Comparison of ENCODE assay signal across 28 mouse cellular contexts in genomic region chr10:66978215-66978614, GRCm38 (mm10).
"Had no signal": no experiment of that assay in that cellular context is flagged by ENCODE, and none has a peak within 500 bp of the region (broad histone marks: within the 10 kb centered on the region; RNA-seq: fewer than 3 reads in every experiment).

No protein-coding gene starts in this region.

- ATAC-seq: forebrain, embryonic 13.5 days; forebrain, embryonic 14.5 days; forebrain, embryonic 15.5 days; forebrain, embryonic 16.5 days; forebrain, postnatal 0 days had no signal

- DNase-seq: cerebellum, adult 2 months; cerebellum, adult 8-10 months; cerebellum, adult 9-10 months; cerebellum, adult 9-11 months; cerebellum, postnatal 10 days; cerebellum, postnatal 14 days; cerebellum, postnatal 25 days; cerebellum, postnatal 36 days; embryo, embryonic 11 days; forebrain, postnatal 0 days; gastrocnemius, adult 2 months; gastrocnemius, postnatal 10 days; gastrocnemius, postnatal 14 days; gastrocnemius, postnatal 25 days; gastrocnemius, postnatal 36 days; heart, adult 18-20 months; heart, adult 2 months had no signal

- H3K27me3 ChIP-seq: embryonic facial prominence, embryonic 12.5 days; embryonic facial prominence, embryonic 13.5 days; embryonic facial prominence, embryonic 15.5 days; forebrain, embryonic 12.5 days; forebrain, embryonic 13.5 days; forebrain, embryonic 15.5 days had no signal

- H3K4me2 ChIP-seq: embryonic facial prominence, embryonic 12.5 days; embryonic facial prominence, embryonic 13.5 days; embryonic facial prominence, embryonic 15.5 days; forebrain, embryonic 12.5 days; forebrain, embryonic 13.5 days; forebrain, embryonic 15.5 days had no signal

- H3K4me3 ChIP-seq: embryonic facial prominence, embryonic 10.5 days; embryonic facial prominence, embryonic 12.5 days; embryonic facial prominence, embryonic 13.5 days; embryonic facial prominence, embryonic 15.5 days; erythroblast, embryonic 14.5 days; forebrain, embryonic 10.5 days; forebrain, embryonic 12.5 days; forebrain, embryonic 13.5 days; forebrain, embryonic 15.5 days; gastrocnemius, adult 2 months; heart, adult 2 months had no signal

- H3K9ac ChIP-seq: embryonic facial prominence, embryonic 12.5 days; embryonic facial prominence, embryonic 13.5 days; embryonic facial prominence, embryonic 15.5 days; forebrain, embryonic 12.5 days; forebrain, embryonic 13.5 days; forebrain, embryonic 15.5 days; forebrain, postnatal 0 days had no signal

- H3K4me1 ChIP-seq: forebrain, embryonic 13.5 days; forebrain, embryonic 15.5 days had no signal

- H3K27ac ChIP-seq: embryonic facial prominence, embryonic 10.5 days; embryonic facial prominence, embryonic 12.5 days; embryonic facial prominence, embryonic 13.5 days; embryonic facial prominence, embryonic 15.5 days; forebrain, embryonic 10.5 days; forebrain, embryonic 12.5 days; forebrain, embryonic 13.5 days; forebrain, embryonic 15.5 days; gastrocnemius, adult 2 months; heart, adult 2 months had no signal

- H3K9me3 ChIP-seq: embryonic facial prominence, embryonic 10.5 days; embryonic facial prominence, embryonic 12.5 days; embryonic facial prominence, embryonic 13.5 days; embryonic facial prominence, embryonic 15.5 days; forebrain, embryonic 10.5 days; forebrain, embryonic 12.5 days; forebrain, embryonic 13.5 days; forebrain, embryonic 15.5 days had no signal

- H3K36me3 ChIP-seq: embryonic facial prominence, embryonic 10.5 days; embryonic facial prominence, embryonic 12.5 days; embryonic facial prominence, embryonic 13.5 days; embryonic facial prominence, embryonic 15.5 days; forebrain, embryonic 10.5 days; forebrain, embryonic 12.5 days; forebrain, embryonic 15.5 days had no signal
